Mouse (Mus musculus): Measurements from ENCODE around the gene Exoc2. TPM values are rescaled to one million over a fixed set of nuclear protein-coding genes. Genes with fewer than 3 reads are reported as not detected.

Gene Exoc2
- total RNA-seq, 2 experiments from 2014 or later = 15.6 to 16.1 TPM

DNA sequence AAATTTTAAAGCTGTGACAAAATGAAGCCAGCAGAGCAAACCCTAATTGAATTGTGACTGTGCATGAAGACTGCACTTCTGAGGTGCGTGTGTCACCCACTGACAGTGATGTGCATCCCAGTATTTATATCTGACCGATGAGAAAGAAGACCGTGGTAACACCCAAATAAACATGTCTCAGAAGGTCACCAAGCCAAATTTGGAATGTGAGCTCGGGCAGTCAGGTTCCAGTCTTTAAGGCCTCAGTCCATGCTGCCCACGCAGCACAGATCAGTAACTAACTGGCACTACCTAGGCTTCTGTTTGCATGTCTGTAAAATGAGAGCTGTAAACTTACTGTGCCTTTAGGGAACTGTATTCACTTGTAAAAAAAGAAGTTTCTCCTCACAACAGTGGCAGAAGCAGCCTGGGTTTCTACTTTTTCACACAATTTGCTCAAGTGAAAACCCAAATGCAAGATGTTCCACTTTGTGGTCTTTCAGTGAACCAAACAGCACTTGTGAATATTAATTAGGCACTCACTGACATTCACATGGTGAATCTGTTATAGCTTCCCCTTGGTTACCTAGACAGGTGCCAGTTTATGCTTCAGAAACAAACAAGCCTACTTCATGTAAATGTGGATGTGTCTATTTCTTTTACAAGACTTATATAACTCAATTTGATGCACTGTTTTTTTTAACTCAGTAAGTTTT lies 61.8 kb downstream of the Exoc2 start:
- intact Hi-C loops (cut with DNase I) = no loop called here
- DNase-seq (ENCODE audit: low spot score) = no peak

DNA sequence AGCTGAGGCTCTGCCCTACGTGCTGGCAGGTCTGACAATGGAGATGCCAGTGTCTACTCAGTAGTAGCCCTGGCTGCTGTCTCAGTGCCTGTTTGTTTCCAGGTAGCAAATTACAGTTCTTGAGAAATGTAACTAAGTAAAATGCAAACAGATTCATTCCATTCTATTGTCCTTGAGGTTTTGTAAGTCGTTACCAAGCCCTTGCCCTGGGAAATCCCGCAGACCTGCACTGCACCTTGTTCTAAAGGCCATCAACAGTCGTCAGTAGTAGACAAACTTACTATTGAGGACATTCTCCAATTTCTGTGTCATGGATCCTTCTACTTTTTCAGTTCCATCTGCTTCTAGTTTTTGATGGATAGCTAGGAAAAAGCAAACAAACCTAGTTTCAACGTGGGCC lies 63.0 kb downstream of the Exoc2 start:
- intact Hi-C loops (cut with DNase I) = no loop called here

DNA sequence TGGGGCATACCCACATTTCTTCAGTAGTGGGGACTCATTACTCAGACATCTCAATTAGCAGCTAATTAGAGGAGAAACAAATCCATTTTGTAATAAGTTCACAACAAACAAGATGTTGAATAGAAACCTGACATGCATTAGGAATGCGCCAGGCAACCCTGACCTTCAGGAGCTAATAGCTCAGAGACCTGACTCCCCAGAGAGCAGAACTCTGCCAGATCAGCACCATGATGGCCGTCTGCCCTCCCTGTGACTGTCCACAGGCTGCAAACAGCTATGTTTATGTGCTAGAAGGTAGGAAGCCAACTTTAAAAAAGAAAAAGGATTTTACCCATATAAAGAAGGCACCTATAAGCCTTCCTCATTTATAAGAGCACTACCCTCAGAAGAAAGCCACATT lies 71.6 kb downstream of the Exoc2 start:
- intact Hi-C loops (cut with DNase I) = loop anchor here (5.0 kb wide), 1 partner anchor 715 kb away; no protein-coding TSS in a partner anchor
- DNase-seq (ENCODE audit: low spot score) = no peak

More for the DNA sequence above, 63.0 kb downstream of the Exoc2 start:
- no peak for DNase-seq (ENCODE audit: low spot score)

DNA sequence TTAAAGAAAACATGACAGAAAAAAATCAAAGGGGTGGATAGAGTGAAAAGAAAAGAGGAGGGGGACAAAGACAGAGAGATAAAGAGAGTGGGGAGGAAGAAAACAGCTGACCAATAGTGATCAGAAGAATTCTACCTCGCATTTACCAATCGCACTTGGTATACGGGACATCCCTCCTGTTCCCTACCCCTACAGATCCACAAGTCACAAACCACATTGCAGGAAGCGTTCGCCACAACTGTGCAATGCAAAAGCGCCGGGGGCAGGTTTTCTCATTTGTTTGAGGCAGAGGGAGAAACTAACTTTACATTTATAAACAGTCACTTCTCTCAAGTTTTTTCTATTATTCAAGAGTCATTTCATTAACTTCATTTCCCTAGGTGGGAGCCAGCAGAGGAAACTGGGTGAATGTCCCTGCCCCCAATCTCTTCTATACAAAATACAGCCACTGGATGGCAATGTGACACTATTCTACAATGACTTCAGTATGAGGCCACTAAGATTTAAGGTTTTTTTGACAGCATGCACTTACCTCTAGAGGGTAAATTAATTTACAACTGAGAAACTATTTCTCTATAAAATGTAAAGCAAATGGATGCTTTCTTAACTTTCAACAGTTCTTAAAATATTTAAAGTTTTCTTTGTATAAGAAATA lies 72.4 kb downstream of the Exoc2 start:
- no peak for DNase-seq (ENCODE audit: low spot score)
- intact Hi-C loops (cut with DNase I) = loop anchor here (5.0 kb wide), 1 partner anchor 716 kb away; no protein-coding TSS in a partner anchor

DNA sequence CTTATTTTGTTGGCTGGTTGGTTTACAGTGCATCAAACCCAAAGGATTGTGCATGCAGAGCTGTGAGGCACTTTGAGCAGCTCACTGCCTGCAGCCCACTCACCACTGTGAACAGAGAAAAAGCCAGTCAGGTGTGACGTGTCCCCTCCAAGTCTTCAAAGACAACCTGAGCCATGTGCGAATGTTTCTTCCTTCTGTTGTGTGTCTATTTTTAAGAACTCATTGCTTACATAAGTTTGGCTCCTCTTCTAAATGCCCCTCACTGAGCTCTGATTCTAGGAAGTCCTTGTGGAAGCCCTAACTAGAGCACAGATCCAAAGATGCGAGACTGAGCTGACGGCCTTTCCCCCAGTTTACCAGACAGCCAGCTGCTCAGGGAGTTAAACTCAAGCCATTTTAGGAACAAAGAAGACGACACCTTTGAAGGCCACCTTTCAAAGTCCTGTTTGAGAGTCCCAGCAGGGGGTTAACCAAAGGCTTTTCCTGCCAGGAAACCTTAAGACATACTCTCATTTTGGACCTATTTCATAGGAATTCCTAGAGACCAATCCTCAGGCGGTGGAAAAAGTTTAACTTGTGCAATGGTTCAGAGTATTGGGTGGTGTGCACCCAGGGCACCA lies 79.8 kb downstream of the Exoc2 start:
- no peak for DNase-seq (ENCODE audit: low spot score)
- intact Hi-C loops (cut with DNase I) = loop anchor here (10.0 kb wide), 1 partner anchor 181 kb away; no protein-coding TSS in a partner anchor

DNA sequence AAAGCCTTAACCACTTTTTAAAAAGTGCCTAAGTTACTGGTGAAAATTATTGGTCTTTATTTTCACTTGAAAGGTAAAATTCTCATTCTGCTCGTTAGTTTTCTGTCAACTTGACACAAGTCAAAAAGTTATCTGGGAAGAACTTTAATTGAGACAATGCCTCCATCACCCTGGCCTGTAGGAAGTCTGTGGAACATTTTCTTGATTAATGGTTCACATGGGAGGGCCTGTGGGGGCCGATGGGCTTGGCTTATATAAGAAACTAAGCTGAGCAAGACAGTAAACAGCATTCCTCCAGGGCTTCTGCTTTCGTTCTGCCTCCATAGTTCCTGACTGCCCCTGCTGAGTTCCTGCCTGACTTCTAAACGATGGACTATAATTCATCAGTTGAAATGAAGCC lies 81.6 kb downstream of the Exoc2 start:
- intact Hi-C loops (cut with DNase I) = loop anchor here (10.0 kb wide), 1 partner anchor 182 kb away; no protein-coding TSS in a partner anchor
- no peak for DNase-seq (ENCODE audit: low spot score)

DNA sequence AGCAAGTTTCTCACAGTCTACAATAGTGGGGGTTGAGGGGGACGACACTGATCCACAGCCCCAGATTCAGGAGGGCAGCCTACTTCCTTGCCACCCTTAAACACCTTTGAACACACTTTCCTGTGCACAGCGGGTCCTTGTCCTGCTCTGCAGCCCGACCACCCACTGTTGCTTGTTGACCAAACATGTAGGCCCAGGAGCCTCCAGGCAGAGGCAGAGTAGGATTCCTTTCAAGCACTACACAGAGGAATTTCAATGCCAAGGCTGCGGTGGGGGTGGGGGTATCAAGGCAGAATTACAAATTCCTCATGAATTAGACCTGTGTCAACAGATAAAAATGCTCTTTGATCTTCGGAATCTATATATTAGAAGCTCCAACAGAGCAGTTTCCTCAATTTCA lies 82.7 kb downstream of the Exoc2 start:
- intact Hi-C loops (cut with DNase I) = loop anchor here (10.0 kb wide), 1 partner anchor 184 kb away; no protein-coding TSS in a partner anchor
- DNase-seq (ENCODE audit: low spot score) = no peak

DNA sequence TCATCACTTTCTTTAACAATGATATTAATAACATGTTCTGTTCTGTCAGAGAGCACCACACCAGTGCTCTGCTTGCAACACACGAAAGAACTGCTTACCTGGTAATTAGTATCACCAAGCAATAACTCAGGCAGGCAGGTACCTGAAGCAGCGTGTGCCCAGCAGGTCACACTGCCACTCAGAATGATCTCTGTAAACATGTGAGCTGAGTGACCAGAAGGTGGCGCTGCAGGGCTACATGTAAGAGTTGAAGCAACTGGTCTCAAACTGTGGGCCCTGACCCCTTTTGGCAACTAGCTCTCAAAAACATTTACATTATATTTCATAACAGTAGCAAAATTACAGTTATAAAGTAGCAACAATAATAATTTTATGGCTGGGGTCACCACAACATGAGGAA lies 85.4 kb downstream of the Exoc2 start:
- no peak for DNase-seq (ENCODE audit: low spot score)

DNA sequence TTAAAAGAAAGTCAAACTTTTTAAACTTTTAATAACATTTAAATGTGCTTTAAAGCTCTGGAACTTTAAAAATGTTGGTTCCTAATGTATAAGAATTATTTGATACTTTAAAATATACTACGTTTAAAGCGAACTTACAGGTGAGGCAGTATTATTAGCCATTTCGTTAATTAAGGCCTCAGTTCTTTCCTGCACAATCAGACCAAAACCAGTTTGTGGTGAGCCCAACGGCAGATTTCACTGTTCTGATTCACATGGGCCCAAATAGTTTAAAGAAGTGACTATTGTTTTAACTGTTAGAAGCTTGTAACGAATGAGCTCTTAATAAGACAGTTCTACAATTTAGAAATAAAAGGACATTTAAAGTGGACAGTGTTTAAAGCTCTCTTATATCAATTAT lies 93.6 kb downstream of the Exoc2 start:
- intact Hi-C loops (cut with DNase I) = loop anchor here (10.0 kb wide), 2 partner anchors 316 to 774 kb away; no protein-coding TSS in a partner anchor

More for the DNA sequence above, 85.4 kb downstream of the Exoc2 start:
- intact Hi-C loops (cut with DNase I) = loop anchor here (1.0 to 10.0 kb wide), 3 partner anchors 93 to 766 kb away; no protein-coding TSS in a partner anchor

DNA sequence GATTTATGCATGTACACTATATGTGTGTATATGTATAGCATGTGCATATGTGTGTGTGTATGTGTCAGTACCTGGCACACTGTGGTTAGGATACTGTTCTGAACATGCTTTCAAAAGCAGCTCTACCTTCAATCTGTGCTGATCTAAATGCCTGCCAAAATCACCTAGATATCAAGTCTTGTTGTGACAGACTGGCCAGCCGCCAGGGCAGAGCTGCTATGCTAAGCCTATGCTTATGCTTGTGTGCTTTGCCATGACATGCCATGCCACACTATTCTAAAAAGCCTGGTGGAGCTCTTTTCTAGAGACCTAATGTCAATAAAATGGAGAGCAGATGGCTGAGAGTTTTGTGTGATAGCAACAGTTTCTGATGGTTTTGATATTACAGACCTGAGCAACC lies 94.0 kb downstream of the Exoc2 start:
- intact Hi-C loops (cut with DNase I) = loop anchor here (10.0 kb wide), 2 partner anchors 315 to 775 kb away; no protein-coding TSS in a partner anchor
- no peak for DNase-seq (ENCODE audit: low spot score)

More for the DNA sequence above, 93.6 kb downstream of the Exoc2 start:
- DNase-seq (ENCODE audit: low spot score) = no peak

DNA sequence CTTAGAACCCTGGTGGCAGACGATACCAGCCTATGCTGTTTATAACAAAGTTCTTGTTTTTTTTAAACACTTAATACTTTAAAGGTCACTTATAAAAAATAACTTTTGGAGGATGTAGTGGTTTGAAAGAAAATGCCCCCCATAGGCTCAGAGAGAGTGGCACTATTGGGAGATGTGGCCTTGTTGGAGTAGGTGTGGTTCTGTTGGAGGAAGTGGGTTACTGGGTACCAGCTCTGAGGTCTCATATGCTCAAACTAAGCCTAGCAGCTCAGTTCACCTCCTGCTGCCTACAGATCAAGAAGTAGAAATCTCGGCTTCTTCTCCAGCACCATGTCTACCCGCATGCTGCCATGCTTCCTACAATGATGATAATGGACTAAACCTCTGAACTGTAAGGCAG lies 98.1 kb downstream of the Exoc2 start:
- no peak for DNase-seq (ENCODE audit: low spot score)
- intact Hi-C loops (cut with DNase I) = no loop called here

DNA sequence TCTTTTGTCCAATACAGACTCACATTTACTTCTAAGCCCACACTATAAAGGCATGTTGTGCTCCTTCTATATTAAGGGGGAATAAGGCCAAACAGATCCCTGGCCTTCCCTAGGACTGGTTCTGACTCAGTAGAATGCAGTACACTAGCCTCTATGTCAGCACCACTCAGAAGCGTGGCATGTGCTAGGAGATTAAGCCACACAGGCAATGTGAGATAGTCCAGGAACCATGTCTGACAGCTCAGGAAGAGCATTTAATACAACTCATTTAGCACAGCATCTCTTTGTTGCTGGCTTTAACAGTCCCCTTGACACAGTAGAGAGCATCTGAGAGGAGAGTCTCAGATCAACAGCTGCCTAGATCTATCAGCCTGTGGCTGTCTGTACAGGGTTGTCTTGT lies 100.4 kb downstream of the Exoc2 start:
- intact Hi-C loops (cut with DNase I) = no loop called here
- DNase-seq (ENCODE audit: low spot score) = no peak

DNA sequence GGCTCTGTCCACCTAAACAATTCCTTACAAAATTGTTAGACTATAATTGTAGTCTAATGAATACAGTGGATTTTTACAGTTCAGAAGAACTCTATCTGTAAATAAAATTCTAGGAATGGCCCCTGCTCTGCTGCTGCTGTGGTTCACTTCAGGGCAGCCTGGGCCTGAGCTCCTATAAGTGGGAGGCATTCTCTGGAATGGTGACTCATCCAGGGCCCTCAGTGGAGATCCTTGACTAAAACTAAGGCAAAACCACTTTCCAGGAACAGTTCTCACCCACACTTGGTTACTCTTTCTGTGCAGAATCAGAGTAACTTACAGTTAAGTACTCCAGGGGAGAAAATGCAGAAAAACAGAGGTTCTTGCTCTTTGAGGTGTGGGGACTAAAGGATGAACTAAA lies 108.4 kb downstream of the Exoc2 start:
- intact Hi-C loops (cut with DNase I) = no loop called here
- no peak for DNase-seq (ENCODE audit: low spot score)

DNA sequence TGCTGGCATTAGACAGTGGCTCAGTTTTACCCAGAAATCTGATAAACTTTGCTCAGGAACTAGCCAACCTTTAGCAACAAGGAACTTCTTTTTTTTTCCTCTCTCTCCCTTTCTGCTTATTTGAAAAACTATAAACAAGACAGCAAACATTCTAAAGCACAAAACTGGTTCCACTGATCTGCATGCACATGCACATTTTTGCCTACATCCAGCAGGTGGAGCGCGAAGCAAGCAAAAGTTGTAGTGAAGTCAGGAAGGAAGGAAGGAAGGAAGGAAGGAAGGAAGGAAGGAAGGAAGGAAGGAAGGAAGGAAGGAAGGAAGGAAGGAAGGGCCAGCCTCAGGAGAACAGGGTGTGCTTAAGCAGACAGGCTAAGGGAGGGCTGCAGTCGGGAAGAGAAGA lies 109.9 kb downstream of the Exoc2 start:
- intact Hi-C loops (cut with DNase I) = no loop called here
- no peak for DNase-seq (ENCODE audit: low spot score)

DNA sequence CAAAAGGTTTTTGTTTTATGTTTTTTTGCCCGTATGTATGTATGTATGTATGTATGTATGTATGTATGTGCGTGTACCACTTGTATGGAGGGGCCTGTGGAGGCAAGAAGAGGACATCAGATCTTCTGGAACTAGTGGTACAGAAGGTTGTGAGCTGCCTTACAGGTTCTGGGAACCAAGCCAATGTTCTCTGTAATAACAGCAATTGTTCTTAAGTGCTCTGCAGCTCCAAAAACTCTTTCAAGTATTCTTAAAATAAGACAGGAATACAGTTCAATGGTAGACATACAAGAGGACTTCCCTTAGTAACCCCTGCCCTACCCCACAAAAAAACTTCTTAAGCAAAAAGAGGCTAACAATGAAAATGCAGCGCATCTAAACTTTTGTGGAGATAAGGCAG lies 115.5 kb downstream of the Exoc2 start:
- intact Hi-C loops (cut with DNase I) = no loop called here
- DNase-seq (ENCODE audit: low spot score) = no peak

DNA sequence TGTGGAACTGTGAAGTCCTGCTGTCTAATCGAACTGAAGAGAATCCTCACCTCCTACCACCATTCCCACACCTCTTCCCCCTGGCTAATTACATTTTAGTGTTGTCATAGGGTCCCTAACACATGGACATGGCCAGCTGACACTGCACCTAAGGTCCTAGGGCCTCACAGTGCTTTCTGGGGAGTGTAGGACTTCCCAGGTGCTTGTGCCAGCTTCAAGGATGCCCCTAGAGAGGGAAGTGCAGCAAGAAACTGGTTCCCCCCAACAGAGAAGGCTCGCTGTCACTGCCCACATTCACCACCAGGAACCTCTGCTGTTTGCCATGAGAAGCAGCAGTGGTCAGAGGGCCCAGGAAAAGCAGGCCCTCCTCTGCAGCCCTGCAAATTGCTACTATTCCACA lies 123.2 kb downstream of the Exoc2 start:
- no peak for DNase-seq (ENCODE audit: low spot score)
- intact Hi-C loops (cut with DNase I) = no loop called here

DNA sequence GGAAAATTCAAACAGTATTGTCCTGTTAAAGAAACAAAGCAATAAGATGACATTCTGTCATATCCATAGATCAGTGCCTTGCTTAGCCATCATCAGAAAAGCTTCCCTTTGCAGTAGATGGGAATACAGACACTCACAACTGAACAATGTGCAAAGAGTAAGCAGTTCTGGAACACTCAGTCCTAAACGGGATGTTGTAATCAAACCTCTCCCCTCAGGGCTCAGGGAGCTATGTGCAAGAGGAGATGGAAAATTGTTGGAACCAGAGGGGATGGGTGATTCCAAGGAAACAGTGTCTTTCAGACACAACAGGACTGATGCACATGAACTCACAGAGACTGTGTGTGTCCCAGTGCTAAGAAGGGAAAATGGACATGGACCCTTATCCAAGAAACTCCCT lies 125.9 kb downstream of the Exoc2 start:
- no peak for DNase-seq (ENCODE audit: low spot score)
- intact Hi-C loops (cut with DNase I) = no loop called here

DNA sequence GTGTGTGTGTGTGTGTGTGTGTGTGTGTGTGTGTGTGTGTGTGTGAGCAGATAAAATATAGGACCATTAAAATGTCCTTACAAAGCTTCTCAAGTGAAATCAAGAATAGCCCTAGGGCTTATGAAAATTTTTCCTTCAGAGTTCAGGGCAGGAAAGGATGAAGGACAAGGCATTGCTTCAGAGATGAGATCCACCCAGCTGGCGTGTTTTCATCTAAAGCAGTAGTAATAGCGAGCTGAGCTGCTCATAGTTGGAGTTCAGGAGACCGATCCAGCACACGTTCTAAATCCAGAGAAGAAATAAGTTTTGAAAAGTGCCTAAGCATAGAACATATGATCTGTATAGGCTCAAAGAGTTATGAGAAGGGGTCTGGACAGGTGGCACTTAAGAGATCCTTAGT lies 127.4 kb downstream of the Exoc2 start:
- intact Hi-C loops (cut with DNase I) = no loop called here
- no peak for DNase-seq (ENCODE audit: low spot score)

DNA sequence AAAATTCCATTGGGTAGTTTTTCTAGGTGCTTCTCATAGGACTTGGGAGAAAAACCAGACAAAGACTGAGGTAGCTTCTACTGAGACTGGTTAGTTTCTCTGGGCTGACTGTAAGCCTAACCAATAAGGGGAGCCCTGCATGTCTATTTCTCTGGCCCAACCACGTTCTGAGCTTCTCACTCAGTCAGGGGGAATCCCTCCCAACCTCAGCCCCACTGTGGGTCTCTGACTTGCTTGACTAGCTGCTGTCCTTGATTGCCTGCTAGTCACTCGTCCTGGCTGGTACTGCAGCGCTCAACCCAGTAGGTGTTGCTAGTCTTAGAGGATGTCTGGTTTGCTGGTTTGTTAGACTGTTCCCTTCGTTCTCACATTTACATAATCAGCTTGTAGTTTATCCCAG lies 130.8 kb downstream of the Exoc2 start:
- intact Hi-C loops (cut with DNase I) = no loop called here
- DNase-seq (ENCODE audit: low spot score) = no peak

DNA sequence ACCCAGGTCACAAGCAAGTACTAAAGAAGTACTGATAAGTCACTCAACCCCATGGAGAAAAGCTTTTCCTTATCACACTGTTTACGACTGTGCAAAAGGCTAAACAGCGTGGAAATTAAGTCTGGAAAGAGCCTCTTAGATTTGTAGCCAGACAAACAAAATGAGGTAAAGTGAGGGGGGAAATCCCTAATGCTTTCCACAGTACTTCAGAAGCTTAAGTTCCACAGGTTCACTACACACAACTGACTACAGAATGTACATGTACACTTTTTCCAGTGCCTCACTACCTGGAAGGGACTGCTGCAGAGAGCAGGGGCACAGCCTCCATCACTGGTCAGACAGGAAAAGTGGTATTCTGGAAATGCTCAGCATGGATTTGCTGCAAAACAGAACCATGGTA lies 132.1 kb downstream of the Exoc2 start:
- intact Hi-C loops (cut with DNase I) = no loop called here
- no peak for DNase-seq (ENCODE audit: low spot score)

DNA sequence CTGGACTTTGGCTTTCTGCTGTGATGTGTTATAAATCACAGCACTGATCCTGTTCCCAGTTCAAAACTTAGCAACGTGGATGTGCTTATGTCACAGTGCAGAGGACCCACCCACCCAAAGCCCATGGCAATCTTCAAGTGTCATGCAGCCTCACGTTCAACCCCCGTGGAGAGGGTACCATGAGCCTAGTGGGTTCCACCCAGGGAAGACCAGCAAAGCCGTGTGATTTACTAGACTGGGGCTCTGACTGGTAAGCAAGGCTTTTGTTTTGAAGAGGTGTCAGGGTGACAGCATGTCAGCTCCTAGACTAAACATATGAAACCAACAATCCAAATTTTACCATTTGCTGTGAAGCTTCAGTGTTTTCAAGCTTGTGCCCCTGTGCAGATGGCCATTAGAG lies 132.6 kb downstream of the Exoc2 start:
- no peak for DNase-seq (ENCODE audit: low spot score)
- intact Hi-C loops (cut with DNase I) = no loop called here
